Mouse (Mus musculus): ENCODE results near the gene Prm3. TPM values are rescaled to one million over a fixed set of nuclear protein-coding genes. Genes with fewer than 3 reads are reported as not detected.

The Prm3 gene
- total and polyA plus RNA-seq, 2 experiments from 2014 or later = not detected

GRCm38 (mm10) chr16:10749824-10750223 lies 40.9 kb downstream of the Prm3 start:
- WGBS = 41% methylated on average over 7 of the region's 7 CpGs
- TF ChIP-seq CTCF (IDR thresholded peaks at IDR 0.05; ENCODE audit: low read depth) = no peak
- peak; percentile 59; the same call in 1 of the 2 replicates for ATAC-seq

GRCm38 (mm10) chr16:10749226-10749625 lies 41.5 kb downstream of the Prm3 start:
- Histone ChIP-seq H3K27me3 (ENCODE audit: insufficient read depth, low read length) (no peaks in the 10 kb centered on the region), H3K4me1 (ENCODE audit: insufficient read depth, low read length) (no peaks in the 10 kb centered on the region), H3K9me3 (ENCODE audit: low read length) (no peaks in the 10 kb centered on the region), H3K9ac (replicated peaks; ENCODE audit: low read length) (no peak overlapping the region), H3K4me3 (ENCODE audit: low read length) (no peak overlapping the region), H3K4me2 (ENCODE audit: low read depth, low read length) (no peak overlapping the region), H3K36me3 (ENCODE audit: insufficient read depth, low read length) (no peaks in the 10 kb centered on the region), H3K27ac (0 out of 2 replicates have a peak overlapping the region, but pooled peaks have one; percentile 26)
- DNase-seq (ENCODE audit: low spot score) (no peak), ATAC-seq (no peak)
- no peak for TF ChIP-seq CTCF (IDR thresholded peaks at IDR 0.05; ENCODE audit: low read depth)
- WGBS = 75% methylated on average over 7 of the region's 7 CpGs

More at GRCm38 (mm10) chr16:10749824-10750223, 40.9 kb downstream of the Prm3 start:
- Histone ChIP-seq H3K4me3 (ENCODE audit: low read length) (no peak overlapping the region), H3K9me3 (ENCODE audit: low read length) (no peaks in the 10 kb centered on the region), H3K27ac (0 out of 2 replicates have a peak overlapping the region, but pooled peaks have one; percentile 26), H3K27me3 (ENCODE audit: insufficient read depth, low read length) (no peaks in the 10 kb centered on the region), H3K4me1 (ENCODE audit: insufficient read depth, low read length) (no peaks in the 10 kb centered on the region), H3K4me2 (ENCODE audit: low read depth, low read length) (no peak overlapping the region), H3K9ac (replicated peaks; ENCODE audit: low read length) (no peak overlapping the region), H3K36me3 (ENCODE audit: insufficient read depth, low read length) (no peaks in the 10 kb centered on the region)
- DNase-seq (ENCODE audit: low spot score) = peak; percentile 53

GRCm38 (mm10) chr16:10741082-10741481 lies 49.6 kb downstream of the Prm3 start:
- no peak overlapping the region for H3K27ac ChIP-seq
- no peaks in the 10 kb centered on the region for H3K27me3 ChIP-seq (ENCODE audit: insufficient read depth, low read length)
- H3K4me3 ChIP-seq (ENCODE audit: low read length) = no peak overlapping the region
- no peak for DNase-seq (ENCODE audit: low spot score)
- 88% methylated on average over 2 of the region's 2 CpGs for WGBS
- no peak for ATAC-seq
- H3K9ac ChIP-seq (replicated peaks; ENCODE audit: low read length) = no peak overlapping the region
- TF ChIP-seq CTCF (IDR thresholded peaks at IDR 0.05; ENCODE audit: low read depth) = no peak
- H3K4me1 ChIP-seq (ENCODE audit: insufficient read depth, low read length) = no peaks in the 10 kb centered on the region
- H3K4me2 ChIP-seq (ENCODE audit: low read depth, low read length) = no peak overlapping the region
- H3K9me3 ChIP-seq (ENCODE audit: low read length) = no peaks in the 10 kb centered on the region
- H3K36me3 ChIP-seq (ENCODE audit: insufficient read depth, low read length) = no peaks in the 10 kb centered on the region

Other genes starting within 250 kb of the Prm3 start
- 36.2 and 50.7 TPM in 2 replicates for gene Dexi, start 247.9 kb downstream of the Prm3 start, total RNA-seq (2014; rRNA removed)
- 21.6 and 22.8 TPM in 2 replicates for gene Dexi, start 247.9 kb downstream of the Prm3 start, polyA plus RNA-seq (2015; fragmentation: Nextera tagmentation; extraction: Ambion mirVana)
- 62.5 and 70.1 TPM in 2 replicates for gene Clec16a, start 245.6 kb downstream of the Prm3 start, total RNA-seq (2014; rRNA removed)
- gene Clec16a, start 245.6 kb downstream of the Prm3 start, polyA plus RNA-seq (2015; fragmentation: Nextera tagmentation; extraction: Ambion mirVana) = 62.8 and 67.8 TPM in 2 replicates
- 5.8 and 6.8 TPM in 2 replicates for gene Socs1, start 5.4 kb downstream of the Prm3 start, total RNA-seq (2014; rRNA removed)
- 4.4 and 4.8 TPM in 2 replicates for gene Socs1, start 5.4 kb downstream of the Prm3 start, polyA plus RNA-seq (2015; fragmentation: Nextera tagmentation; extraction: Ambion mirVana)
- gene Tnp2, start 2.3 kb downstream of the Prm3 start, total RNA-seq (2014; rRNA removed) = not detected in 2 replicates
- gene Tnp2, start 2.3 kb downstream of the Prm3 start, polyA plus RNA-seq (2015; fragmentation: Nextera tagmentation; extraction: Ambion mirVana) = not detected in 2 replicates
- not detected in 2 replicates for gene Prm2, start 5.2 kb upstream of the Prm3 start, total RNA-seq (2014; rRNA removed)
- gene Prm2, start 5.2 kb upstream of the Prm3 start, polyA plus RNA-seq (2015; fragmentation: Nextera tagmentation; extraction: Ambion mirVana) = not detected in 2 replicates
- gene Prm1, start 14.9 kb upstream of the Prm3 start, total RNA-seq (2014; rRNA removed) = not detected in 2 replicates
- gene Prm1, start 14.9 kb upstream of the Prm3 start, polyA plus RNA-seq (2015; fragmentation: Nextera tagmentation; extraction: Ambion mirVana) = 0.70 TPM in 1 of 2 replicates, not detected in the other
- gene Gm11172, start 22.0 kb upstream of the Prm3 start, total RNA-seq (2014; rRNA removed) = not detected in 2 replicates
- not detected in 2 replicates for gene Gm11172, start 22.0 kb upstream of the Prm3 start, polyA plus RNA-seq (2015; fragmentation: Nextera tagmentation; extraction: Ambion mirVana)
- gene Rmi2, start 44.1 kb upstream of the Prm3 start, total RNA-seq (2014; rRNA removed) = 1.3 and 4.1 TPM in 2 replicates
- gene Rmi2, start 44.1 kb upstream of the Prm3 start, polyA plus RNA-seq (2015; fragmentation: Nextera tagmentation; extraction: Ambion mirVana) = 0.58 and 0.64 TPM in 2 replicates

Measured in hindbrain, postnatal 0 days (tissue).